Mouse (Mus musculus) activated CD4-positive, CD25-positive, alpha-beta regulatory T cell (primary cell): ENCODE measurements around the gene Rps5. TPM values are rescaled to one million over a fixed set of nuclear protein-coding genes. Genes with fewer than 3 reads are reported as not detected.

Experiments
- polyA plus RNA-seq, 2 experiments: library from polyadenylated mRNA; unstranded; fragments of 100-300 nt; shearing (Covaris generic); gene quantifications; one replicate each; pipeline ENCODE4 v1.2.1; 2017

Gene Rps5
- polyA plus RNA-seq: 1,000 to 10,000 TPM in 1 of 2 experiments, 100 to 1,000 TPM in 1; 744 to 1,333 TPM

GRCm38 (mm10) chr7:12921705-12922465, at the start of gene Rps5:
Rps5 (plus strand) TSS chr7:12922290.

GRCm38 (mm10) chr7:12880911-12881660, 41.0 kb upstream of the Rps5 start, which contains the start of gene Zfp128:
Zfp128 (plus strand) TSS chr7:12881177.

GRCm38 (mm10) chr7:12897655-12898410, 24.3 kb upstream of the Rps5 start, which contains the start of gene Zscan22:
Zscan22 (plus strand) TSS chr7:12897815.

GRCm38 (mm10) chr7:12927191-12927680, 5.1 kb downstream of the Rps5 start, which contains the start of gene Rnf225:
Rnf225 (plus strand) TSS chr7:12927416.

GRCm38 (mm10) chr7:12965678-12966091, 43.6 kb downstream of the Rps5 start, which contains the start of gene Zfp324:
Zfp324 (plus strand) TSS chr7:12965838.

Other genes with a start within 250 kb of the Rps5 start
- not detected for gene Vmn2r55, start 237.3 kb upstream of the Rps5 start, polyA plus RNA-seq
- gene Vmn2r56, start 187.3 kb upstream of the Rps5 start, polyA plus RNA-seq: under 1 TPM in 1 of 2 experiments, not detected in 1; 0.14 TPM
- gene Zscan18, start 118.7 kb upstream of the Rps5 start, polyA plus RNA-seq: 1 to 10 TPM in 1 of 2 experiments, under 1 TPM in 1; 0.31 to 1.8 TPM
- 10 to 100 TPM; 13.2 to 14.9 TPM for gene Zfp329, start 103.4 kb upstream of the Rps5 start, polyA plus RNA-seq
- gene Zfp110, start 87.5 kb upstream of the Rps5 start, polyA plus RNA-seq: 10 to 100 TPM; 47.8 to 63.7 TPM
- gene Zfp128, start 41.1 kb upstream of the Rps5 start, polyA plus RNA-seq: 1 to 10 TPM; 3.3 to 4.0 TPM
- 10 to 100 TPM; 10.0 to 10.3 TPM for gene Zscan22, start 24.5 kb upstream of the Rps5 start, polyA plus RNA-seq
- gene Rnf225, start 5.1 kb downstream of the Rps5 start, polyA plus RNA-seq: under 1 TPM; 0.12 to 0.27 TPM
- gene Zfp324, start 43.5 kb downstream of the Rps5 start, polyA plus RNA-seq: 1 to 10 TPM; 5.5 to 6.0 TPM
- gene Zfp446, start 55.6 kb downstream of the Rps5 start, polyA plus RNA-seq: 1 to 10 TPM; 6.5 to 7.0 TPM
- gene Slc27a5, start 75.9 kb downstream of the Rps5 start, polyA plus RNA-seq: under 1 TPM; 0.12 to 0.55 TPM
- gene Trim28, start 76.8 kb downstream of the Rps5 start, polyA plus RNA-seq: 100 to 1,000 TPM in 1 of 2 experiments, 10 to 100 TPM in 1; 94.6 to 147 TPM
- 10 to 100 TPM; 23.0 to 27.9 TPM for gene Zbtb45, start 87.7 kb downstream of the Rps5 start, polyA plus RNA-seq
- gene Chmp2a, start 112.5 kb downstream of the Rps5 start, polyA plus RNA-seq: 100 to 1,000 TPM; 252 to 275 TPM
- 100 to 1,000 TPM; 185 to 192 TPM for gene Ube2m, start 116.0 kb downstream of the Rps5 start, polyA plus RNA-seq
- under 1 TPM; 0.30 to 0.39 TPM for gene Mzf1, start 132.5 kb downstream of the Rps5 start, polyA plus RNA-seq
- not detected for gene Vmn1r85, start 172.9 kb downstream of the Rps5 start, polyA plus RNA-seq
- under 1 TPM; 0.04 to 0.17 TPM for gene Vmn1r86, start 197.6 kb downstream of the Rps5 start, polyA plus RNA-seq
- gene Vmn1r87, start 217.9 kb downstream of the Rps5 start, polyA plus RNA-seq: under 1 TPM in 1 of 2 experiments, not detected in 1; 0.15 TPM
- gene Vmn1r88, start 237.3 kb downstream of the Rps5 start, polyA plus RNA-seq: under 1 TPM; 0.02 to 0.05 TPM